ENCODE assay signal across 13 mouse cellular contexts in genomic region chr2:146302094-146302699, GRCm38 (mm10).
A peak's percentile ranks its signal among the peaks of the same experiment; 100 is the strongest.
DNase-seq lines count a peak whose midpoint lies in the region; ATAC-seq and TF ChIP-seq lines count a peak whose summit lies in the region.
"Had no signal": no experiment of that assay in that cellular context is flagged by ENCODE, and none has a peak within 500 bp of the region (broad histone marks: within the 10 kb centered on the region; RNA-seq: fewer than 3 reads in every experiment).

No protein-coding gene starts in this region.

- TF ChIP-seq CTCF in CH12.LX (conservative IDR thresholded peaks at IDR 0.05 in 1 of 2, IDR thresholded peaks at IDR 0.05 in 1 of 2; ENCODE audit: low read depth in 2 of 2, low read length in 2 of 2): no peak
- TF ChIP-seq CTCF in forebrain, postnatal 0 days (IDR thresholded peaks at IDR 0.05; ENCODE audit: low read depth): no peak

- WGBS in forebrain, postnatal 0 days: 9% methylated on average over 9 of the region's 9 CpGs
- 2% methylated on average over 9 of the region's 9 CpGs for WGBS in midbrain, embryonic 14.5 days

- no peaks in the 10 kb centered on the region for H3K9me3 ChIP-seq in CH12.LX (replicated peaks; ENCODE audit: low read length)
- no peaks in the 10 kb centered on the region for H3K9me3 ChIP-seq in forebrain, postnatal 0 days (ENCODE audit: low read length)
- H3K9me3 ChIP-seq in midbrain, embryonic 14.5 days (ENCODE audit: control insufficient read depth, low read length): no peaks in the 10 kb centered on the region
- H3K9me3 ChIP-seq: kidney, embryonic 15.5 days; liver, embryonic 13.5 days had no signal

- TF ChIP-seq RAD21 in CH12.LX (IDR thresholded peaks at IDR 0.05; ENCODE audit: low read depth, low read length): no peak

- peak; percentile 83 for ATAC-seq in forebrain, postnatal 0 days
- ATAC-seq in midbrain, embryonic 14.5 days (ENCODE audit: low FRiP score, low TSS enrichment): peak; percentile 70

- dilution Hi-C loops in CH12.LX (cut with MboI; ENCODE audit: extremely low pct_ligation_motif_present, extremely low pct_unique_long_range_greater_than_20kb, low sequenced_read_pairs): no loop called here

- intact Hi-C loops in heart, postnatal 36 days (cut with DNase I): no loop called here

- no peak for TF ChIP-seq POLR2A in CH12.LX (IDR thresholded peaks at IDR 0.05; ENCODE audit: low read depth, low read length)

- no peak overlapping the region for H3K4me2 ChIP-seq in CH12.LX (ENCODE audit: insufficient read depth, low read depth, poor library complexity, severe bottlenecking)
- H3K4me2 ChIP-seq in forebrain, postnatal 0 days (ENCODE audit: low read depth): no peak overlapping the region
- H3K4me2 ChIP-seq in midbrain, embryonic 14.5 days (ENCODE audit: low read length): no peak overlapping the region; the same call in 1 of the 2 replicates
- H3K4me2 ChIP-seq: kidney, embryonic 15.5 days; liver, embryonic 13.5 days had no signal

- no peaks in the 10 kb centered on the region for H3K79me2 ChIP-seq in CH12.LX (replicated peaks; ENCODE audit: control insufficient read depth, extremely low read depth, insufficient read depth, poor library complexity, severe bottlenecking)

- no peaks in the 10 kb centered on the region for H3K27me3 ChIP-seq in CH12.LX (replicated peaks)
- H3K27me3 ChIP-seq in forebrain, postnatal 0 days (ENCODE audit: insufficient read depth, low read length): no peaks in the 10 kb centered on the region
- no peaks in the 10 kb centered on the region for H3K27me3 ChIP-seq in midbrain, embryonic 14.5 days (ENCODE audit: control insufficient read depth, insufficient read depth, low read length)
- H3K27me3 ChIP-seq: kidney, embryonic 15.5 days; liver, embryonic 13.5 days had no signal

- peak; percentile 62 for DNase-seq in CH12.LX (ENCODE audit: extremely low read depth)
- DNase-seq in embryo, embryonic 10 days (ENCODE audit: low spot score): peak; percentile 72
- DNase-seq in forebrain, postnatal 0 days: no peak
- peak; percentile 73 for DNase-seq in midbrain, embryonic 14.5 days
- DNase-seq in ovary, postnatal 36 days (ENCODE audit: low spot score): no peak
- no peak for DNase-seq in thymus, postnatal 25 days
- DNase-seq in heart, postnatal 36 days: no peak
- no peak for DNase-seq in thymus, postnatal 36 days
- DNase-seq: gastrocnemius, postnatal 14 days; heart, postnatal 14 days; liver, embryonic 13.5 days had no signal

- H3K36me3 ChIP-seq in CH12.LX (replicated peaks in 1 of 2; ENCODE audit: control insufficient read depth in 1 of 2, insufficient read depth in 1 of 2, low read length in 1 of 2): peaks cover 0 to 17% of the 10 kb centered on the region in 2 experiments
- H3K36me3 ChIP-seq in forebrain, postnatal 0 days (ENCODE audit: insufficient read depth): no peaks in the 10 kb centered on the region
- H3K36me3 ChIP-seq in midbrain, embryonic 14.5 days (ENCODE audit: control insufficient read depth, insufficient read depth, low read length): 0 out of 2 replicates have a peak, but pooled peaks cover 2% of the 10 kb centered on the region
- H3K36me3 ChIP-seq: kidney, embryonic 15.5 days had no signal

- no peak overlapping the region for H3K27ac ChIP-seq in CH12.LX (ENCODE audit: insufficient read depth, low read depth)
- peak overlapping the region; percentile 45; the same call in 1 of the 2 replicates for H3K27ac ChIP-seq in forebrain, postnatal 0 days (ENCODE audit: low read depth, low read length)
- peak overlapping the region; percentile 28; the same call in 1 of the 2 replicates for H3K27ac ChIP-seq in midbrain, embryonic 14.5 days (replicated peaks; ENCODE audit: low read depth, low read length)
- H3K27ac ChIP-seq: kidney, embryonic 15.5 days; left cerebral cortex, adult 2 months; liver, embryonic 13.5 days had no signal

- peaks cover 2 to 49% of the 10 kb centered on the region in 2 experiments; a peak in 3 of 4 replicates for H3K4me1 ChIP-seq in CH12.LX (ENCODE audit: control insufficient read depth in 1 of 2, insufficient read depth in 2 of 2)
- H3K4me1 ChIP-seq in forebrain, postnatal 0 days (ENCODE audit: insufficient read depth): peaks cover 9% of the 10 kb centered on the region; the same call in 1 of the 2 replicates
- peaks cover 25% of the 10 kb centered on the region for H3K4me1 ChIP-seq in midbrain, embryonic 14.5 days (ENCODE audit: control insufficient read depth, insufficient read depth, low read length)
- H3K4me1 ChIP-seq: liver, embryonic 13.5 days had no signal

- in situ Hi-C loops in CH12.LX (cut with MboI; ENCODE audit: low pct_ligation_motif_present, low pct_unique_long_range_greater_than_20kb, low sequenced_read_pairs): no loop called here

- no peak overlapping the region for H3K9ac ChIP-seq in CH12.LX (ENCODE audit: insufficient read depth, low read depth)
- H3K9ac ChIP-seq in forebrain, postnatal 0 days: no peak overlapping the region
- H3K9ac ChIP-seq in midbrain, embryonic 14.5 days (replicated peaks; ENCODE audit: low read length): no peak overlapping the region
- H3K9ac ChIP-seq: kidney, embryonic 15.5 days; liver, embryonic 13.5 days had no signal

- TF ChIP-seq EP300 in CH12.LX (IDR thresholded peaks at IDR 0.05; ENCODE audit: low read length): no peak

- no peak overlapping the region for H3K4me3 ChIP-seq in CH12.LX (replicated peaks in 1 of 3; ENCODE audit: low read depth in 2 of 3, low read length in 2 of 3, poor library complexity in 1 of 3)
- no peak overlapping the region for H3K4me3 ChIP-seq in forebrain, postnatal 0 days (ENCODE audit: low read depth, low read length)
- no peak overlapping the region for H3K4me3 ChIP-seq in midbrain, embryonic 14.5 days (replicated peaks; ENCODE audit: low read depth, low read length)
- H3K4me3 ChIP-seq: kidney, embryonic 15.5 days; left cerebral cortex, adult 2 months; liver, embryonic 13.5 days had no signal

TF ChIP-seq in CH12.LX, 34 proteins besides CTCF, POLR2A, EP300 and RAD21:
- no peak for TF ChIP-seq MAZ (IDR thresholded peaks at IDR 0.05; ENCODE audit: low read depth, low read length)
- no peak for TF ChIP-seq MYC (IDR thresholded peaks at IDR 0.05; ENCODE audit: low read depth, low read length)
- no peak for TF ChIP-seq NRF1 (IDR thresholded peaks at IDR 0.05; ENCODE audit: low read depth, low read length)
- peak; percentile 50; the same call in 1 of the 2 replicates for TF ChIP-seq ETS1 (conservative IDR thresholded peaks at IDR 0.05; ENCODE audit: low read depth, low read length)

Comparison
In these comparisons a context has a peak if more than half of its experiments do, and no peak if none do; other contexts are left out.
1. DNase-seq: peak in CH12.LX (single experiment), embryo, embryonic 10 days (single experiment) and midbrain, embryonic 14.5 days (single experiment); none in forebrain, postnatal 0 days (single experiment), ovary, postnatal 36 days (single experiment), thymus, postnatal 25 days (single experiment), heart, postnatal 36 days (0 of 2) and thymus, postnatal 36 days (0 of 2).